Mouse (Mus musculus) cerebellum, adult 2 months (tissue): ENCODE measurements around the gene Aldh8a1. TPM values are rescaled to one million over a fixed set of nuclear protein-coding genes. Genes with fewer than 3 reads are reported as not detected.

Experiments
- DNase-seq, 2 experiments: peaks; one replicate each; pipeline ENCODE4 v3.0.0; 2021
- H3K27ac ChIP-seq: fragments of 200-500 bp; 2 replicates; pipeline ENCODE4 v1.5.1; 2012; ENCODE audit warnings: low read length, control low read depth, inconsistent platforms; ENCODE audit not compliant: insufficient read depth
- H3K27me3 ChIP-seq: fragments of 200-500 bp; 2 replicates; pipeline ENCODE4 v1.6.1; 2012; ENCODE audit warnings: inconsistent platforms, mild to moderate bottlenecking, low read length, moderate library complexity; ENCODE audit not compliant: control insufficient read depth, insufficient read depth
- H3K4me1 ChIP-seq: fragments of 200-500 bp; 2 replicates; pipeline ENCODE4 v1.6.1; 2011; ENCODE audit warnings: low read length; ENCODE audit not compliant: control insufficient read depth, insufficient read depth
- H3K4me3 ChIP-seq: fragments of 200-500 bp; replicated peaks from 2 replicates; pipeline ENCODE3; 2011; ENCODE audit warnings: mild to moderate bottlenecking, low read depth, low read length, control low read depth; ENCODE audit not compliant: insufficient read depth
- CTCF ChIP-seq: fragments of 200-500 bp; IDR thresholded peaks from 2 replicates; pipeline ENCODE4 v1.5.1; 2011; ENCODE audit warnings: low read depth, mild to moderate bottlenecking, control low read depth, low read length, moderate library complexity, borderline replicate concordance; ENCODE audit not compliant: insufficient read depth
- POLR2A ChIP-seq: fragments of 200-500 bp; IDR thresholded peaks from 2 replicates; pipeline ENCODE4 v1.6.1; 2011; ENCODE audit warnings: low read length, control low read depth, borderline replicate concordance; ENCODE audit not compliant: insufficient read depth
- WGBS: fragments of 180-500 bp; shearing (Covaris S2); methylation state at CpG from one replicate; pipeline ENCODE4 v1.1.7; 2018; 5-methylcytosine and 5-hydroxymethylcytosine counted together
- polyA plus RNA-seq: library from polyadenylated mRNA; depleted of rRNA; stranded (reverse); fragments of >200 nt; gene quantifications from 2 replicates; pipeline ENCODE4 v1.2.3, GENCODE M21; 2012

Aldh8a1 gene
- polyA plus RNA-seq, 1 experiment, result 0.11 TPM

- TF ChIP-seq POLR2A (no peak), CTCF (no peak)
- 45% methylated on average over 7 of the region's 7 CpGs for WGBS
- DNase-seq, result no peak
These were observed 15.2 kb upstream of the Aldh8a1 start for GRCm38 (mm10) chr10:21361871-21362270.

DNA sequence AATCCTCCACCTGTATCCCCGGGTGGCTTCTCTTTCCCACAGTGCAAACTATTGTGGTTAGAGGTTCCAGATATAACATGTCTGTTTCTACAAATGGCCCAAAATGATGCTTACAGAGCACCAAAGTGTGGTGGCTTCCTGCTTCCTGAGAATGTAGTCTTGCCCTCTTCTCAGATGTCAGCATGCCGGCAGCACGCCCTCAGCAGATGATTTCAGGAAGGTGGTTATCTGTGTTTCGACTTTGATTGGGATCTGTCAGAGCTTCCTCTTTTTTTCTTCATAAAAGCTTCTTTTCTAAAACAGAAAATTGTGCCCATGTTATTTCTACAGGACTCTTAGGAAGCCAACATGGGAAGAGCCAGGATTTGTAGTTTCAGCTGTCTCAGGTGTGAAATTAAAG is 13.8 kb upstream of the Aldh8a1 start:
- WGBS, result 94% methylated on average over 4 of the region's 4 CpGs
- TF ChIP-seq POLR2A (no peak), CTCF (no peak)
- Histone ChIP-seq H3K27ac (no peak overlapping the region), H3K4me3 (no peak overlapping the region), H3K4me1 (no peaks in the 10 kb centered on the region), H3K27me3 (no peaks in the 10 kb centered on the region)
- DNase-seq, result no peak

More at GRCm38 (mm10) chr10:21361871-21362270, 15.2 kb upstream of the Aldh8a1 start:
- Histone ChIP-seq H3K4me1 (no peaks in the 10 kb centered on the region), H3K4me3 (no peak overlapping the region), H3K27me3 (no peaks in the 10 kb centered on the region), H3K27ac (no peak overlapping the region)

DNA sequence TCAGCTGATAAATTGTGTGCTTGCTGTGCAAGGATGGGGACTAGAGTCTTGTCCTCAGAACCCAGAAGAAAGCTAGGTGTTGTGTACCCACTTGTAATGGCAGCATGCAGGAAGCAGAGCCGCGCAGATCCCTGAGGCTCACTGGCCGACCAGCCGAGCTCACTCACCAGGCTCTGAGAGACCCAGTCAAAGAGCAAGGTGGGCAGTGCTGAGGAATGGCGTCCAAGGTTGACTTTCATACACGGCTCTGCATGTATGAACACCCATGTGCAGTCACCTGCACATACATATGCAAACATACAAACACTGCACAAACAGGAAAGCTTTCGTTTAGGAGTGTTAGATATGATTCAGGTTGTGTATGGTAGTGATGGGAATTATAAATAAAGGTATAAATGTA is 12.1 kb upstream of the Aldh8a1 start:
- Histone ChIP-seq H3K27me3 (no peaks in the 10 kb centered on the region), H3K4me1 (no peaks in the 10 kb centered on the region), H3K4me3 (no peak overlapping the region), H3K27ac (no peak overlapping the region)
- no peak for TF ChIP-seq POLR2A
- DNase-seq, result no peak
- WGBS, result 96% methylated on average over 7 of the region's 7 CpGs

DNA sequence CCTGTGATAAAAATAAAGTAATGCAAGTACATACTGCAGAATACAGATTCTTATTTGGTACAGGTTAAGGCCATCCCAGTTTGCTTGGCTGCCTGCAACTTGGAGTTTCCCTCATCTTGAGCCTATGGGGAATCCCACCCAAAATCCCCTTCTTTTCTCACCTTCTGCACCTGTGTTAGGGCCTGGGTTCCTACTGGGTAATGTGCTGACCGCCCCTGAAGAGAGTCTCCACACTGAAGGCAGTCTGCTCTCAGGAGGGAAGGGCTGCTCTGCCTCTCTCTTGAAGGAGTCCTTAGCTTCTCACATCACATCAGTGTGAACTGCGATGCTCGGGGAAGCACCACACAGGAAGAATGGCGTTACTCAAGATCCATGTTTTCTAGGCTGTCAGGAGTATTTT is 11.2 kb upstream of the Aldh8a1 start:
- H3K27me3 ChIP-seq, result no peaks in the 10 kb centered on the region
- no peaks in the 10 kb centered on the region for H3K4me1 ChIP-seq
- no peak overlapping the region for H3K4me3 ChIP-seq
- 90% methylated on average over 4 of the region's 4 CpGs for WGBS
- TF ChIP-seq POLR2A (no peak), CTCF (no peak)
- DNase-seq, result no peak
- H3K27ac ChIP-seq, result no peak overlapping the region

GRCm38 (mm10) chr10:21366471-21366870 is 10.6 kb upstream of the Aldh8a1 start:
- Histone ChIP-seq H3K27me3 (no peaks in the 10 kb centered on the region), H3K27ac (no peak overlapping the region), H3K4me3 (no peak overlapping the region), H3K4me1 (no peaks in the 10 kb centered on the region)
- DNase-seq, result no peak
- TF ChIP-seq POLR2A, result no peak
- no peak for TF ChIP-seq CTCF
- 63% methylated on average over 3 of the region's 3 CpGs for WGBS

DNA sequence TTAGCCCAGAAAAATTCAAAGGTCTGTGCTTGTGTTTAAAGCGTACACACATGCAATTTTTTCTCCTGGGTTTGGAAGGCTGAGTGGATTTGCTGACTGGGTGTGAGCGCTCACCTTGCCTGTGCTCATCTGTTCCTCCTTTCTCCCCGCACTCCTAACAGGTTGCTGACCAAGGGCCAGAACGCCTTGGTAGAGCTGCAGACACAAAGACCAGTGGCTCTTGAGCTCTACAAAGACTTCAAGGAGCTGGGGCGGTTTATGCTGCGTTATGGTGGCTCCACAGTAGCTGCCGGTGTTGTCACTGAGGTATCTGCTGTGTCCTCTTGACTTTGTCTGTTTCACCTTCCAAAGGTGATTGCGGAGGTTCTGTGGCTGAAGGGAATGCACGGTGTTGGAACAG is 9.6 kb upstream of the Aldh8a1 start:
- H3K4me3 ChIP-seq, result no peak overlapping the region
- H3K27me3 ChIP-seq, result no peaks in the 10 kb centered on the region
- no peak for TF ChIP-seq POLR2A
- no peak for TF ChIP-seq CTCF
- no peaks in the 10 kb centered on the region for H3K4me1 ChIP-seq
- H3K27ac ChIP-seq, result no peak overlapping the region
- no peak for DNase-seq
- WGBS, result 94% methylated on average over 9 of the region's 9 CpGs

DNA sequence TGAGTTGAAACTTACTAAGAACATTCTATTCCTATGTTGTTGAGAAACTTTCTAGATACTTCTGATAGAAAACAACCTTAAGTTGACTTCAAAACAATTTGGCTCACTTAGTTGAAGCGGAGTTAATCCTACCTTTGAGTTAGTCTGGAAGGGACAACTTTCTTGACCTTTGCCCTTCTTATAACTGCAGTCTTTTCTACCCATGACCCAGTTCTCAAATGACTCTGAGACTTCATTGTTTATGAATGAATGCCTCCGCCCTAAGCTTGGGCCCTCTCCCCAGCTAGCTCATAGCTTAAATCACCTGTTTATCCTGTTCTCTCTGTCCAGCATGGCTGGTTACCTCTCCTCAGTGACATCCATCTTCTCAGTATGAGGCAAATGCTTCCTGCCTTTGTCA is 7.5 kb upstream of the Aldh8a1 start:
- Histone ChIP-seq H3K4me3 (no peak overlapping the region), H3K27me3 (no peaks in the 10 kb centered on the region), H3K27ac (no peak overlapping the region), H3K4me1 (no peaks in the 10 kb centered on the region)
- 86% methylated on average over 2 of the region's 2 CpGs for WGBS
- TF ChIP-seq POLR2A, result no peak
- no peak for TF ChIP-seq CTCF
- no peak for DNase-seq

- no peak for DNase-seq
- Histone ChIP-seq H3K27me3 (no peaks in the 10 kb centered on the region), H3K27ac (no peak overlapping the region), H3K4me3 (no peak overlapping the region), H3K4me1 (no peaks in the 10 kb centered on the region)
- WGBS, result 78% methylated on average over 6 of the region's 6 CpGs
- no peak for TF ChIP-seq CTCF
- no peak for TF ChIP-seq POLR2A
These were observed 4.8 kb upstream of the Aldh8a1 start for GRCm38 (mm10) chr10:21372271-21372670.
